Mouse (Mus musculus) retina, embryonic 14.5 days (tissue): Measurements from ENCODE around the gene Gigyf2.
A peak's percentile ranks its signal among the peaks of the same experiment; 100 is the strongest.
"Not testable (repeated sequence)": the region's sequence is repeated elsewhere in the genome, so short reads cannot be mapped to it uniquely, and the experiment has no call there.

Source experiments
- DNase-seq: peaks from one replicate; pipeline ENCODE4 v3.0.0-alpha.2; 2015; ENCODE audit warnings: low spot score

Gene Gigyf2

GRCm38 (mm10) chr1:87449432-87449831 lies 122.6 kb downstream of the Gigyf2 start:
- no peak for DNase-seq

- DNase-seq: no peak
Measured at GRCm38 (mm10) chr1:87456425-87456824, 129.6 kb downstream of the Gigyf2 start.

GRCm38 (mm10) chr1:87458045-87458444 lies 131.2 kb downstream of the Gigyf2 start:
- DNase-seq: no peak

- not testable (repeated sequence) for DNase-seq
Measured at GRCm38 (mm10) chr1:87459856-87460255, 133.1 kb downstream of the Gigyf2 start.

GRCm38 (mm10) chr1:87467469-87467868 lies 140.7 kb downstream of the Gigyf2 start:
- DNase-seq: no peak

GRCm38 (mm10) chr1:87468321-87468720 lies 141.5 kb downstream of the Gigyf2 start:
- DNase-seq: peak; percentile 47

- DNase-seq: not testable (repeated sequence)
Measured at GRCm38 (mm10) chr1:87469971-87470370, 143.2 kb downstream of the Gigyf2 start, which contains the start of gene Snorc. Gene Snorc, plus strand, starts transcription at chr1:87470271.

- DNase-seq: no peak
Measured at GRCm38 (mm10) chr1:87471914-87472313, 145.1 kb downstream of the Gigyf2 start.

- no peak for DNase-seq
Measured at GRCm38 (mm10) chr1:87472576-87472975, 145.8 kb downstream of the Gigyf2 start.

GRCm38 (mm10) chr1:87475076-87475895 lies 148.5 kb downstream of the Gigyf2 start:
- DNase-seq: no peak

- no peak for DNase-seq
Measured at GRCm38 (mm10) chr1:87482546-87482945, 155.7 kb downstream of the Gigyf2 start.

GRCm38 (mm10) chr1:87486386-87486785 lies 159.6 kb downstream of the Gigyf2 start:
- DNase-seq: no peak

GRCm38 (mm10) chr1:87492285-87492684 lies 165.5 kb downstream of the Gigyf2 start:
- DNase-seq: no peak

- DNase-seq: peak; percentile 62
Measured at GRCm38 (mm10) chr1:87493542-87493941, 166.7 kb downstream of the Gigyf2 start.
